Mouse (Mus musculus) CH12F3 (cell line): ENCODE measurements around the gene Mgst2.

Source experiments
- in situ Hi-C: fragments of 300-500 bp; cut with MboI; formaldehyde crosslinking; loops from 2 replicates; pipeline ENCODE4 v1.14.3; 2020; ENCODE audit warnings: low sequenced_read_pairs

Gene Mgst2

DNA sequence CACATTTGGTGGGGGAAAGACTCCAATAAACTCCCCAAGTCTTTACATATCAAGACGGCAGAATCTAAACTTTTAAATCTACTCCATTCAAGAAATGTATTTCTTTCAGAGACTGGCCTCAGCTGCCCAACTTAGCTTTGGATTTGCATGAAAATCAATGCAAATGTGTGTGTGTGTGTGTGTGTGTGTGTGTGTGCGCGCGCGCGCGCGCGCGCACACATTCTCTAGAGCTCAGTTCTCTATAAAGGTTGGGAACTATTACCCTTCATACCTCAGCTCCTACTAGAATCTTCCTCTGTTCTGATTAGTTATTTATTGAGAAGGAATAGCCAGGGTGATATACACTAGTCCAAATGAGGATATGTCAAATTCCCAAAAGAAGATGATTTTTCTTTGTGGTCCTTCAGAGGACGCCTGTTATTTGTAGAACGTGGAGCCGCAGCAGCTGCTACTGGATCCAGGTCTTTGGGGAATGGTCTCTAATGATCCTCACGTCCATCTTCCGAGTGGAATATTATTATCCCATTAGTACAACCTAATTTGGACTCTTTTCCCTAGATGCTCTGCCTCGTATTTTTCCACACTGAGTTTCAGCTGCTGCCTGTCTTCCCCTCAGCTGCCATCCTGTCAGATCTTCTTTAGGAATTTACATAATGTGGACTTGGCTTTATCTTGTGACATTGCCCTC, 71.9 kb downstream of the Mgst2 start:
- in situ Hi-C loops, result no loop called here
